Mouse (Mus musculus) bone marrow macrophage, adult 2 months (primary cell): ENCODE data around the gene Dkkl1.

ENCODE experiments used
- CTCF ChIP-seq: IDR thresholded peaks from 2 replicates; pipeline ENCODE4 v1.5.1; 2012; ENCODE audit warnings: low read depth, mild to moderate bottlenecking, low read length, moderate library complexity
- POLR2A ChIP-seq: IDR thresholded peaks from 2 replicates; pipeline ENCODE4 v1.6.1; 2012; ENCODE audit warnings: mild to moderate bottlenecking, low read depth, low read length, borderline replicate concordance

- TF ChIP-seq CTCF, result no peak
- no peak for TF ChIP-seq POLR2A
Measured at GRCm38 (mm10) chr7:45165701-45166100, 46.2 kb downstream of the Dkkl1 start.
